Mouse (Mus musculus) cerebellum, adult 9-11 months (tissue): Measurements from ENCODE around the gene Laptm4a.

Experiments used
- DNase-seq: peaks from one replicate; pipeline ENCODE4 v3.0.0; 2022

Gene Laptm4a

GRCm38 (mm10) chr12:8921394-8922368 is at the start of gene Laptm4a:
Gene Laptm4a, plus strand, starts transcription at chr12:8921664.
- DNase-seq: peak; percentile 99

- DNase-seq: no peak
Measured at GRCm38 (mm10) chr12:8875583-8875982, 45.9 kb upstream of the Laptm4a start.

- DNase-seq: no peak
Measured at GRCm38 (mm10) chr12:8876865-8877264, 44.6 kb upstream of the Laptm4a start.

GRCm38 (mm10) chr12:8877413-8877812 is 44.1 kb upstream of the Laptm4a start:
- DNase-seq: no peak

GRCm38 (mm10) chr12:8878752-8879151 is 42.7 kb upstream of the Laptm4a start:
- DNase-seq: no peak

- no peak for DNase-seq
Measured at GRCm38 (mm10) chr12:8879389-8879788, 42.1 kb upstream of the Laptm4a start.

- DNase-seq: no peak
Measured at GRCm38 (mm10) chr12:8881736-8882135, 39.7 kb upstream of the Laptm4a start.

GRCm38 (mm10) chr12:8882376-8882775 is 39.1 kb upstream of the Laptm4a start:
- no peak for DNase-seq

GRCm38 (mm10) chr12:8884426-8885145 is 36.9 kb upstream of the Laptm4a start:
- peak; percentile 84 for DNase-seq

GRCm38 (mm10) chr12:8885146-8885543 is 36.3 kb upstream of the Laptm4a start:
- DNase-seq: no peak

- DNase-seq: peak; percentile 30
Measured at GRCm38 (mm10) chr12:8885950-8886349, 35.5 kb upstream of the Laptm4a start.

GRCm38 (mm10) chr12:8888445-8888844 is 33.0 kb upstream of the Laptm4a start:
- no peak for DNase-seq

GRCm38 (mm10) chr12:8889117-8889665 is 32.3 kb upstream of the Laptm4a start:
- DNase-seq: peak; percentile 54

GRCm38 (mm10) chr12:8892876-8893532 is 28.5 kb upstream of the Laptm4a start:
- no peak for DNase-seq

- no peak for DNase-seq
Measured at GRCm38 (mm10) chr12:8897140-8897539, 24.3 kb upstream of the Laptm4a start.

- DNase-seq: no peak
Measured at GRCm38 (mm10) chr12:8898879-8899785, 22.3 kb upstream of the Laptm4a start.

- no peak for DNase-seq
Measured at GRCm38 (mm10) chr12:8900107-8900698, 21.3 kb upstream of the Laptm4a start.

GRCm38 (mm10) chr12:8900919-8901663 is 20.4 kb upstream of the Laptm4a start:
- DNase-seq: no peak

GRCm38 (mm10) chr12:8901934-8902333 is 19.5 kb upstream of the Laptm4a start:
- no peak for DNase-seq

GRCm38 (mm10) chr12:8902479-8902878 is 19.0 kb upstream of the Laptm4a start:
- DNase-seq: no peak
